Mouse (Mus musculus) liver, adult 2 months (tissue): ENCODE results near the gene Dlx3. TPM values are rescaled to one million over a fixed set of nuclear protein-coding genes. Genes with fewer than 3 reads are reported as not detected.

Source experiments
- DNase-seq: peaks from one replicate; pipeline ENCODE4 v3.0.0-alpha.2; 2011; ENCODE audit warnings: low read depth, low spot score; ENCODE audit errors: extremely low read depth
- H3K27ac ChIP-seq: fragments of 200-500 bp; replicated peaks from 2 replicates; pipeline ENCODE4 v1.5.1; 2012; ENCODE audit warnings: low read depth, mild to moderate bottlenecking, control low read depth, inconsistent platforms, low read length; ENCODE audit not compliant: insufficient read depth
- H3K27me3 ChIP-seq: fragments of 200-500 bp; 2 replicates; pipeline ENCODE4 v1.6.1; 2012; ENCODE audit warnings: mild to moderate bottlenecking, moderate library complexity, low read length, inconsistent platforms; ENCODE audit not compliant: control insufficient read depth, insufficient read depth
- H3K36me3 ChIP-seq: fragments of 200-500 bp; 2 replicates; pipeline ENCODE4 v1.6.1; 2012; ENCODE audit warnings: low read length, inconsistent platforms; ENCODE audit not compliant: control insufficient read depth, insufficient read depth
- H3K4me1 ChIP-seq: fragments of 200-500 bp; 2 replicates; pipeline ENCODE4 v1.6.1; 2011; ENCODE audit warnings: low read length; ENCODE audit not compliant: control insufficient read depth, insufficient read depth
- H3K4me3 ChIP-seq: fragments of 200-500 bp; 2 replicates; pipeline ENCODE4 v1.5.1; 2011; ENCODE audit warnings: low read depth, mild to moderate bottlenecking, control low read depth, low read length, moderate library complexity; ENCODE audit not compliant: insufficient read depth
- H3K79me2 ChIP-seq: fragments of 200-500 bp; 2 replicates; pipeline ENCODE4 v1.6.1; 2012; ENCODE audit warnings: inconsistent platforms, mild to moderate bottlenecking, low read length, moderate library complexity; ENCODE audit not compliant: control insufficient read depth, insufficient read depth
- H3K9ac ChIP-seq: fragments of 200-500 bp; 2 replicates; pipeline ENCODE4 v1.6.1; 2012; ENCODE audit warnings: low read depth, mild to moderate bottlenecking, control low read depth, inconsistent platforms, low read length
- CTCF ChIP-seq: fragments of 200-500 bp; IDR thresholded peaks from 2 replicates; pipeline ENCODE4 v1.5.1; 2011; ENCODE audit warnings: low read depth, low read length, control low read depth
- POLR2A ChIP-seq: fragments of 200-500 bp; IDR thresholded peaks from 2 replicates; pipeline ENCODE4 v1.6.1; 2011; ENCODE audit warnings: low read length, control low read depth; ENCODE audit not compliant: insufficient read depth; ENCODE audit errors: extremely low read depth
- WGBS: fragments of 180-500 bp; shearing (Covaris S2); methylation state at CpG from one replicate; pipeline ENCODE4 v1.1.7; 2018; 5-methylcytosine and 5-hydroxymethylcytosine counted together
- polyA plus RNA-seq: library from polyadenylated mRNA; depleted of rRNA; stranded (reverse); fragments of >200 nt; gene quantifications from 2 replicates; pipeline ENCODE4 v1.2.3, GENCODE M21; 2012
- total RNA-seq: library from RNA; depleted of rRNA; stranded (reverse); fragments of >200 nt; gene quantifications from 2 replicates; pipeline ENCODE4 v1.2.3, GENCODE M21; 2014

Dlx3 gene
- total and polyA plus RNA-seq, 2 experiments = not detected

DNA sequence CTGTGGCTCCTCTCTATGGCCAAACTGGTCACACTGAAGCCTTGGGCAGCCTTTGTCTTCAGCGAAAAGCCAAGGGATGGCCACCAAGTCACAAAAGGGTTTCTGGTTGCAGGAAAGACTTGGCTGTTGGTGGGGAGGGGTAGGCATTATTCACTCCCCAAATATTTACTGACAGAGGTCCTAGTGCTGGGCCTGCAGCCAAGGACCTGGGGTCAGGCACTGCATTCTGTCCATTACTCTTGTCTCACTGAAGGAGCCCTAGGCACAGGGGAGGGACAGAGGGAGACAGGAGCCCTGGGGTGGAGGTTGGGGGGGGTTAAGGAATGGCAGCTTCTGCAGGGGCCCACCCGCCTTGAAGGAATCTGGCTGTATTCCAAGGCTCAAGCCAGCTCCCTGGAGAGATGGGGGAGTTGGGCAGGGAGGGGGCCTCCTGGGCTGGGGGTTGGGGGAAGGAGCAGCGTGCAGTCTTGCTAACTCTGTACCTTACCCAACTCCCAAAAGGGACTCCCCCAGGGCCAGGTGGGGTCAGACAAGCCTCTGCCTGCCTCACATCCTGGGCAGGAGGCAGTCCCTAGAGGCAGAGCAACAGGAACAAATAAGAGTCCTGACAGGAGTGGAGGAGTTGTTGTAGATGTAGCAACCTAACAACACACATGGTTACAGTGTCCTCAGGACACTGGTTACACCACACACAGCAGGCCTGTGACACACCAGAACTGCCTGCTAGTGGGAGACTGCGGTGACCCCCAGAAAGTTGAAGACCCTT lies 23.1 kb upstream of the Dlx3 start:
- no peak overlapping the region for H3K9ac ChIP-seq
- H3K27ac ChIP-seq = no peak overlapping the region
- 69% methylated on average over 4 of the region's 4 CpGs for WGBS

DNA sequence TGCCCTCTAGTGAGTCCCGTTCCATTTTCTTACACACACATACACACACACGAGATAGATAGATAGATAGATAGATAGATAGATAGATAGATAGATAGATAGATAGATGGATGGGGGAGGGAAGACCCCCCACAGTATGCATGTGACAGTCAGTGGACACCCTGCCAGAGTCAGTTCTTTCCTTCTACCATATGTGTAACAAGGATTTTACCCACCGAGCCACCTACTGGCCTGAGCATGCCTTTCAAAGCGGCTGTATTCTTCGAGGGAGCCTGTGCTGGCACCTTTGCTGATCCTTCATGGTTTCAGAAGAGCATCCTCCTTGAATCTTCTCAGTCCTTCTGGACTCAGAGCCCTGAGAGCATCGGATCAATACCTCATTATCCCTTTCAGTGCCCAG lies 22.0 kb upstream of the Dlx3 start:
- H3K4me1 ChIP-seq = no peaks in the 10 kb centered on the region; the same call in 1 of the 2 replicates
- 78% methylated on average over 6 of the region's 6 CpGs for WGBS
- no peak overlapping the region for H3K27ac ChIP-seq
- H3K27me3 ChIP-seq = no peaks in the 10 kb centered on the region
- TF ChIP-seq CTCF = no peak
- no peak for TF ChIP-seq POLR2A
- no peak overlapping the region for H3K9ac ChIP-seq
- H3K36me3 ChIP-seq = no peaks in the 10 kb centered on the region
- no peak overlapping the region for H3K4me3 ChIP-seq
- H3K79me2 ChIP-seq = no peaks in the 10 kb centered on the region
- DNase-seq = no peak

More for the DNA sequence above, 23.1 kb upstream of the Dlx3 start:
- Histone ChIP-seq H3K4me1 (no peaks in the 10 kb centered on the region; the same call in 1 of the 2 replicates), H3K36me3 (no peaks in the 10 kb centered on the region), H3K27me3 (no peaks in the 10 kb centered on the region), H3K79me2 (no peaks in the 10 kb centered on the region), H3K4me3 (no peak overlapping the region)
- no peak for TF ChIP-seq POLR2A
- no peak for TF ChIP-seq CTCF
- no peak for DNase-seq

- DNase-seq = no peak
- no peak overlapping the region for H3K27ac ChIP-seq
- no peaks in the 10 kb centered on the region for H3K36me3 ChIP-seq
- no peak overlapping the region for H3K9ac ChIP-seq
- TF ChIP-seq CTCF (no peak), POLR2A (no peak)
- no peaks in the 10 kb centered on the region for H3K79me2 ChIP-seq
- H3K4me3 ChIP-seq = no peak overlapping the region
- H3K4me1 ChIP-seq = no peaks in the 10 kb centered on the region; the same call in 1 of the 2 replicates
- 88% methylated on average over 5 of the region's 5 CpGs for WGBS
- no peaks in the 10 kb centered on the region for H3K27me3 ChIP-seq
Observed at GRCm38 (mm10) chr11:95098346-95099095, 21.4 kb upstream of the Dlx3 start.

GRCm38 (mm10) chr11:95100393-95100792 lies 19.5 kb upstream of the Dlx3 start:
- no peak for DNase-seq
- Histone ChIP-seq H3K27me3 (no peaks in the 10 kb centered on the region), H3K4me1 (no peaks in the 10 kb centered on the region; the same call in 1 of the 2 replicates), H3K27ac (no peak overlapping the region), H3K9ac (no peak overlapping the region), H3K79me2 (no peaks in the 10 kb centered on the region), H3K36me3 (no peaks in the 10 kb centered on the region), H3K4me3 (no peak overlapping the region)
- TF ChIP-seq CTCF = no peak
- TF ChIP-seq POLR2A = no peak
- WGBS = 81% methylated on average over 3 of the region's 3 CpGs

DNA sequence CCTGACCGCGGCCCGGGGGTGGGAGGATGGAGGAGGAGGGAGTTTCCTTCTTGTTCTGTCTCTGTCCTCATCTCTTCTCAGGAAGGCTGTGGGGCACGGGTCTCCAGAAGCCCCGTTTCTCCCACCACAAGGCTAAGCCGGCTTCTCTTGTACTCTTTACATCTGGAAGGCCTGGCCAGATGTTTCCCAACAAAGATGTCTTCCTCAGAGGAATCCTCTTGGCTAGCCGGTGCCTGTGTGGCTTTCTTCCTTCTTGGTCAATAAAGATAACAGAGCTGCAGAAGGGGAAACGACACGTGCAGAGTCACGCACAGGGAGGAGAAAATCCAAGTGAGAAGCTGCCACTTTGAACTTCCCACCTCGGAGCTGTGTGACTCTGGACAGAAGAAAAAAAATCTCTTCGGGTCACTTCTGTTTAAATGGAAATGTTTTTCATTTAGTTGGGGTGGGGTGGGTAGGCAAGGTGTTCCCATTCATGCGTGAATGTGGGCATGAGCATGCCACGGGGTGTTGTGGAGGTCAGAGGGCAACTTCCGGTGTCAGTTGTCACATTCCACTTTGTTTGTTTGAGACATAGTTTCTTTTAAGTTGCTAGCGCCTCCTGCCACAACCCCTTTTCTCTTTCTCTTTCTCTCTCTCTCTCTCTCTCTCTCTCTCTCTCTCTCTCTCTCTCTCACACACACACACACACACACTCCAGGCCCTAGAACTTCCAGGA lies 18.7 kb upstream of the Dlx3 start:
- no peak overlapping the region for H3K9ac ChIP-seq
- no peak overlapping the region for H3K27ac ChIP-seq
- H3K4me1 ChIP-seq = no peaks in the 10 kb centered on the region; the same call in 1 of the 2 replicates
- H3K36me3 ChIP-seq = no peaks in the 10 kb centered on the region
- H3K27me3 ChIP-seq = peaks cover 5% of the 10 kb centered on the region; the same call in 1 of the 2 replicates
- 46% methylated on average over 16 of the region's 16 CpGs for WGBS
- DNase-seq = no peak
- H3K4me3 ChIP-seq = no peak overlapping the region
- H3K79me2 ChIP-seq = no peaks in the 10 kb centered on the region
- no peak for TF ChIP-seq POLR2A
- TF ChIP-seq CTCF = no peak
